Mouse (Mus musculus) limb, embryonic 14.5 days (tissue): Measurements from ENCODE around the gene Nsd1. TPM values are rescaled to one million over a fixed set of nuclear protein-coding genes. Genes with fewer than 3 reads are reported as not detected.
A peak's percentile ranks its signal among the peaks of the same experiment; 100 is the strongest.

ENCODE experiments used
- ATAC-seq: fragments of 200-750 bp; cut with Nextera tagmentation; 2 replicates; pipeline ENCODE4 v1.8.0; 2017; ENCODE audit warnings: low read depth, moderate number of reproducible peaks, moderate TSS enrichment; ENCODE audit not compliant: low FRiP score
- DNase-seq: peaks from one replicate; pipeline ENCODE4 v3.0.0-alpha.2; 2015; ENCODE audit warnings: low spot score
- H3K27ac ChIP-seq: fragments of 300-500 bp; sonication (generic); replicated peaks from 2 replicates; pipeline ENCODE4 v1.5.1; 2014; ENCODE audit warnings: low read depth, mild to moderate bottlenecking, low read length, moderate library complexity, mixed read lengths
- H3K27me3 ChIP-seq: fragments of 300-500 bp; sonication (generic); 2 replicates; pipeline ENCODE4 v1.6.1; 2014; ENCODE audit warnings: low read length, mixed read lengths; ENCODE audit not compliant: control insufficient read depth, insufficient read depth
- H3K36me3 ChIP-seq: fragments of 300-500 bp; sonication (generic); 2 replicates; pipeline ENCODE4 v1.6.1; 2014; ENCODE audit warnings: mild to moderate bottlenecking, low read length, moderate library complexity, mixed read lengths; ENCODE audit not compliant: control insufficient read depth, insufficient read depth
- H3K4me1 ChIP-seq: fragments of 300-500 bp; sonication (generic); 2 replicates; pipeline ENCODE4 v1.6.1; 2014; ENCODE audit warnings: antibody characterized with exemption, low read length, mixed read lengths; ENCODE audit not compliant: control insufficient read depth, insufficient read depth
- H3K4me2 ChIP-seq: fragments of 300-500 bp; sonication (generic); replicated peaks from 2 replicates; pipeline ENCODE4 v1.6.1; 2014; ENCODE audit warnings: low read depth, mild to moderate bottlenecking, low read length, moderate library complexity; ENCODE audit not compliant: severe bottlenecking
- H3K4me3 ChIP-seq: fragments of 300-500 bp; sonication (generic); replicated peaks from 2 replicates; pipeline ENCODE4 v1.5.1; 2014; ENCODE audit warnings: low read length
- H3K9ac ChIP-seq: fragments of 300-500 bp; sonication (generic); 2 replicates; pipeline ENCODE4 v1.6.1; 2014; ENCODE audit warnings: mild to moderate bottlenecking, low read depth, low read length, moderate library complexity; ENCODE audit not compliant: severe bottlenecking
- H3K9me3 ChIP-seq: fragments of 300-500 bp; sonication (generic); 2 replicates; pipeline ENCODE4 v1.6.1; 2016; ENCODE audit warnings: low read length; ENCODE audit not compliant: control insufficient read depth
- POLR2A ChIP-seq: fragments of 200-500 bp; IDR thresholded peaks from 2 replicates; pipeline ENCODE4 v1.8.0; 2012; ENCODE audit warnings: inconsistent platforms, mild to moderate bottlenecking, moderate library complexity, borderline replicate concordance; ENCODE audit not compliant: insufficient read depth, insufficient read length; ENCODE audit errors: extremely low read depth
- WGBS: fragments of 180-500 bp; shearing (Covaris S2); extraction: QIAGEN DNeasy Blood & Tissue Kit; methylation state at CpG from one replicate; pipeline ENCODE4 v1.1.7; 2014; 5-methylcytosine and 5-hydroxymethylcytosine counted together
- polyA plus RNA-seq, 2 experiments: library from polyadenylated mRNA; depleted of rRNA in 1 of 2; stranded (reverse) in 1 of 2; unstranded in 1 of 2; fragments of >200 nt; fragmentation: Nextera tagmentation in 1 of 2; extraction: Ambion mirVana in 1 of 2; gene quantifications; 2 replicates each; pipeline versions ENCODE4 v1.2.1 to v1.2.3; 2012 to 2014

Gene Nsd1
- polyA plus RNA-seq, 2 experiments, result 41.6 to 65.8 TPM

GRCm38 (mm10) chr13:55325596-55325995 is 116.0 kb downstream of the Nsd1 start:
- WGBS, result 80% methylated on average over 9 of the region's 11 CpGs
- Histone ChIP-seq H3K4me2 (no peak overlapping the region), H3K36me3 (peaks cover 33% of the 10 kb centered on the region), H3K9ac (no peak overlapping the region), H3K27ac (no peak overlapping the region), H3K4me3 (no peak overlapping the region), H3K27me3 (no peaks in the 10 kb centered on the region), H3K4me1 (peaks cover 37% of the 10 kb centered on the region), H3K9me3 (no peaks in the 10 kb centered on the region)
- no peak for TF ChIP-seq POLR2A
- ATAC-seq (no peak), DNase-seq (no peak)

GRCm38 (mm10) chr13:55327169-55327568 is 117.6 kb downstream of the Nsd1 start:
- H3K4me3 ChIP-seq, result no peak overlapping the region
- H3K27ac ChIP-seq, result no peak overlapping the region
- peaks cover 36% of the 10 kb centered on the region for H3K4me1 ChIP-seq
- DNase-seq (no peak), ATAC-seq (no peak)
- no peaks in the 10 kb centered on the region for H3K9me3 ChIP-seq
- no peak overlapping the region for H3K9ac ChIP-seq
- no peaks in the 10 kb centered on the region for H3K27me3 ChIP-seq
- TF ChIP-seq POLR2A, result no peak
- no peak overlapping the region for H3K4me2 ChIP-seq
- 50% methylated on average over 4 of the region's 4 CpGs for WGBS
- H3K36me3 ChIP-seq, result peaks cover 33% of the 10 kb centered on the region

- Histone ChIP-seq H3K4me2 (peak overlapping the region; percentile 91), H3K4me3 (peak overlapping the region; percentile 77; the same call in 1 of the 2 replicates)
Measured at GRCm38 (mm10) chr13:55327633-55328032, 118.1 kb downstream of the Nsd1 start.

GRCm38 (mm10) chr13:55328171-55328570 is 118.6 kb downstream of the Nsd1 start:
- peaks cover 31% of the 10 kb centered on the region for H3K4me1 ChIP-seq
- ATAC-seq (no peak), DNase-seq (no peak)
- no peaks in the 10 kb centered on the region for H3K27me3 ChIP-seq
- peaks cover 29% of the 10 kb centered on the region for H3K36me3 ChIP-seq
- H3K9me3 ChIP-seq, result no peaks in the 10 kb centered on the region
- WGBS, result 80% methylated on average over 6 of the region's 6 CpGs
- TF ChIP-seq POLR2A, result no peak
- H3K27ac ChIP-seq, result no peak overlapping the region
- peak overlapping the region; percentile 65 for H3K9ac ChIP-seq
- H3K4me3 ChIP-seq, result peak overlapping the region; percentile 77
- H3K4me2 ChIP-seq, result peak overlapping the region; percentile 91

More at GRCm38 (mm10) chr13:55327633-55328032, 118.1 kb downstream of the Nsd1 start:
- TF ChIP-seq POLR2A, result no peak
- Histone ChIP-seq H3K27me3 (no peaks in the 10 kb centered on the region), H3K9ac (no peak overlapping the region; the same call in 1 of the 2 replicates), H3K36me3 (peaks cover 33% of the 10 kb centered on the region), H3K4me1 (peaks cover 36% of the 10 kb centered on the region), H3K27ac (no peak overlapping the region), H3K9me3 (no peaks in the 10 kb centered on the region)
- WGBS, result 49% methylated on average over 8 of the region's 8 CpGs
- no peak for ATAC-seq
- DNase-seq, result peak; percentile 77

GRCm38 (mm10) chr13:55328641-55329040 is 119.1 kb downstream of the Nsd1 start:
- Histone ChIP-seq H3K4me1 (peaks cover 27% of the 10 kb centered on the region), H3K9ac (peak overlapping the region; percentile 65), H3K27me3 (no peaks in the 10 kb centered on the region), H3K9me3 (no peaks in the 10 kb centered on the region), H3K27ac (no peak overlapping the region), H3K4me3 (peak overlapping the region; percentile 77), H3K4me2 (peak overlapping the region; percentile 91), H3K36me3 (peaks cover 24% of the 10 kb centered on the region)
- 82% methylated on average over 4 of the region's 4 CpGs for WGBS
- DNase-seq, result no peak
- no peak for TF ChIP-seq POLR2A
- no peak for ATAC-seq
